Mouse (Mus musculus): ENCODE measurements around the gene Lig4. TPM values are rescaled to one million over a fixed set of nuclear protein-coding genes. Genes with fewer than 3 reads are reported as not detected.

The Lig4 gene
- polyA plus RNA-seq, 1 experiment from 2014 or later: 9.4 TPM

Other genes starting within 250 kb of the Lig4 start
- 0.53 and 0.64 TPM in 2 replicates for gene Fam155a, start 206.5 kb downstream of the Lig4 start, polyA plus RNA-seq (2016; fragmentation: Nextera tagmentation; extraction: Ambion mirVana)
- gene Gm10217, start 113.4 kb downstream of the Lig4 start, polyA plus RNA-seq (2016; fragmentation: Nextera tagmentation; extraction: Ambion mirVana): not detected in 2 replicates
- 13.8 and 14.4 TPM in 2 replicates for gene Abhd13, start within 50 bp of the Lig4 start, polyA plus RNA-seq (2016; fragmentation: Nextera tagmentation; extraction: Ambion mirVana)
- gene Tnfsf13b, start 28.8 kb upstream of the Lig4 start, polyA plus RNA-seq (2016; fragmentation: Nextera tagmentation; extraction: Ambion mirVana): 0.08 TPM in 1 of 2 replicates, not detected in the other
- gene Myo16, start 176.2 kb upstream of the Lig4 start, polyA plus RNA-seq (2016; fragmentation: Nextera tagmentation; extraction: Ambion mirVana): 0.97 and 1.1 TPM in 2 replicates